Mouse (Mus musculus): ENCODE results near the gene 1700028P14Rik. TPM values are rescaled to one million over a fixed set of nuclear protein-coding genes. Genes with fewer than 3 reads are reported as not detected.

1700028P14Rik gene
- polyA plus RNA-seq, 1 experiment from 2014 or later, result not detected

DNA sequence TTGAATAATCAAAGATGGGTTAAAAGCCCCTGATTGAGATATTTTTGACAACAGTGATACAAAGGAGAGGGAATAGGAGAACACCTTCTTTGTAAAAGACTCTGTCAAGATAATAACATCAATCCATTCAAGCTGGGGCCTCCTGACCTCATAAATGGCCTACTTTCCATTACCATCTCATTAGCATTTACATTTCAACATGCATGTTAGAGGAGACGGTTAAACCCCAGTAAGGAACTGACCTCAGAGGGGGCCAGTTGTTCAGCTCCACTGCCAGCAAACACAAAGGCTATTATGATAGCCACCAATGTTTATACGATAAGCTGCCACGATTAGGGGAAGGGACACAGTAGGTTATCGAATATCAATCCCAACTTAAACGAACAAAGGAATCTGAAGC, 15.8 kb downstream of the 1700028P14Rik start:
- Histone ChIP-seq H3K27ac (replicated peaks) (no peak overlapping the region), H3K4me2 (replicated peaks; ENCODE audit: low read depth) (no peak overlapping the region), H3K9ac (ENCODE audit: low read length) (no peak overlapping the region), H3K27me3 (ENCODE audit: control insufficient read depth, insufficient read depth, low read length) (no peaks in the 10 kb centered on the region), H3K36me3 (ENCODE audit: control insufficient read depth, insufficient read depth, low read length) (no peaks in the 10 kb centered on the region), H3K4me3 (ENCODE audit: low read depth, low read length) (no peak overlapping the region), H3K4me1 (replicated peaks; ENCODE audit: control insufficient read depth, insufficient read depth) (no peaks in the 10 kb centered on the region), H3K9me3 (ENCODE audit: control insufficient read depth, low read length) (no peaks in the 10 kb centered on the region)
- DNase-seq (ENCODE audit: low spot score) (no peak), ATAC-seq (ENCODE audit: low FRiP score, low TSS enrichment) (no peak)
- TF ChIP-seq EP300 (optimal IDR thresholded peaks at IDR 0.05) (no peak), CTCF (IDR thresholded peaks at IDR 0.05; ENCODE audit: low read depth) (no peak)
- WGBS, result 58% methylated on average over 5 of the region's 5 CpGs

DNA sequence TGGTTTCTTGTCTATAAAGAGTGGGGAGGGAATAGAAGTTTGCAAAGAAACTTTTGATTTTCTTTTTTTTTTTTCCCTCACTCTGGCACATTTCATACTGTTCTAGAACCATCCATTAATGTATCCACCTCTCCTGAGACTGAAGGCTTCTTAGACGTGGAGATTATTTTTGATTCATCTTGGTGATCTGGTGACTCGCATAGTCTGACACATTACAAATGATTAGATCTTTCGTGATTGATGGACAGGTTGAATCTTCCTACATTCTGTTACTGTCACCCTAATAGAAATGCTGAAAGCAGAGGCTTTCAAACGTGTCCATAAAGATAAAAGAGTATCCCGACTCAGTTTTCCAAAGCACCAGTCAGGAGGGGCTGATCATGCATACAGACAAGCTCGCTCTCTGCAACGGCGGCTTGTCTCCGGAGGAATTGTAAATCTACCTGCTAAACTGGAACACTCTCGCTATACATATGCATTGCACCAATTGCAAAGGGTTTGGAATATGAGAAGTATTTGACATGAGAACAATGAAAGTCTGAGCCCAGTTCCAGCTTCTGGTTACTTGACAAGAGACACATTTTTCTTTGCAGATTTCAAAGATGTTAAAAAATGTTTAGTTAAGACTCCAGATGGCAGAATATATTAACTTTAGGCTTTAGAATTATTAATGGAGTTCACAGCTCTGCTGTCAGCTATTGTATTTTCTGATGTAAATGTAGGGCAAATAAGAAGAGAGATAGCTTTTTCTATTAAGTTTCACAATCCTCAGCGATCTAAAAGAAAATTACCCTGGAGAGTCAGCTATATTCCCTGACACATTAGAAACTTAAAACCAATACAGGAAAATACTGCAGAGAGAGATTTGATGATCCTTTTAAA, 20.8 kb downstream of the 1700028P14Rik start:
- no peak overlapping the region for H3K4me3 ChIP-seq (ENCODE audit: low read depth, low read length)
- H3K27ac ChIP-seq (replicated peaks), result no peak overlapping the region
- TF ChIP-seq EP300 (optimal IDR thresholded peaks at IDR 0.05) (no peak), CTCF (IDR thresholded peaks at IDR 0.05; ENCODE audit: low read depth) (no peak)
- no peak for DNase-seq (ENCODE audit: low spot score)
- 48% methylated on average over 11 of the region's 11 CpGs for WGBS
- H3K4me1 ChIP-seq (replicated peaks; ENCODE audit: control insufficient read depth, insufficient read depth), result no peaks in the 10 kb centered on the region
- H3K36me3 ChIP-seq (ENCODE audit: control insufficient read depth, insufficient read depth, low read length), result no peaks in the 10 kb centered on the region
- no peaks in the 10 kb centered on the region for H3K9me3 ChIP-seq (ENCODE audit: control insufficient read depth, low read length)
- no peak overlapping the region for H3K4me2 ChIP-seq (replicated peaks; ENCODE audit: low read depth)
- no peak for ATAC-seq (ENCODE audit: low FRiP score, low TSS enrichment)
- H3K9ac ChIP-seq (ENCODE audit: low read length), result no peak overlapping the region
- H3K27me3 ChIP-seq (ENCODE audit: control insufficient read depth, insufficient read depth, low read length), result no peaks in the 10 kb centered on the region

DNA sequence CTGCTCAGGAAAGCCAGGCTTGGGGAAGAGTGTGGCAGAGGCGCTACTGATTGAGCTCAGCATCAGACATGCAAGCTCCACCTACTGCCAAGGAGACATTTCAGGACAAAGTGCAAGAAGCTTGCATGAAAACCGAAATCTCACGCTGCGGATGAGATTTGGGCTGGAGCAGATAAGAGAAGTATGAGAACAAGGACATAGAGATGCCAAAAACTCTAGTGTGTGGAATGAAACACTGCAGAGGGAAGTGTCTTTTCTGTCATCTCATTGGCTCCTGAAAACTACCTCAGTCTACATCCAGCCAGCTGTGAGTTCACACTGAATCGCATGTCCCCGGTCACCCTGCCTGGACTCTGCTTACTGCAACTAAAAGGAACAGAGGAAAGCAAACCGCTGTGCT, 38.3 kb downstream of the 1700028P14Rik start:
- ATAC-seq (ENCODE audit: low FRiP score, low TSS enrichment) (no peak), DNase-seq (ENCODE audit: low spot score) (no peak)
- no peaks in the 10 kb centered on the region for H3K9me3 ChIP-seq (ENCODE audit: control insufficient read depth, low read length)
- H3K4me1 ChIP-seq (replicated peaks; ENCODE audit: control insufficient read depth, insufficient read depth), result no peaks in the 10 kb centered on the region
- no peak overlapping the region for H3K4me2 ChIP-seq (replicated peaks; ENCODE audit: low read depth)
- no peak overlapping the region for H3K4me3 ChIP-seq (ENCODE audit: low read depth, low read length)
- H3K27me3 ChIP-seq (ENCODE audit: control insufficient read depth, insufficient read depth, low read length), result no peaks in the 10 kb centered on the region
- H3K36me3 ChIP-seq (ENCODE audit: control insufficient read depth, insufficient read depth, low read length), result no peaks in the 10 kb centered on the region
- H3K27ac ChIP-seq (replicated peaks), result no peak overlapping the region
- TF ChIP-seq CTCF (IDR thresholded peaks at IDR 0.05; ENCODE audit: low read depth) (peak; percentile 14; the same call in 1 of the 2 replicates), EP300 (optimal IDR thresholded peaks at IDR 0.05) (no peak)
- H3K9ac ChIP-seq (ENCODE audit: low read length), result no peak overlapping the region
- 74% methylated on average over 7 of the region's 7 CpGs for WGBS

DNA sequence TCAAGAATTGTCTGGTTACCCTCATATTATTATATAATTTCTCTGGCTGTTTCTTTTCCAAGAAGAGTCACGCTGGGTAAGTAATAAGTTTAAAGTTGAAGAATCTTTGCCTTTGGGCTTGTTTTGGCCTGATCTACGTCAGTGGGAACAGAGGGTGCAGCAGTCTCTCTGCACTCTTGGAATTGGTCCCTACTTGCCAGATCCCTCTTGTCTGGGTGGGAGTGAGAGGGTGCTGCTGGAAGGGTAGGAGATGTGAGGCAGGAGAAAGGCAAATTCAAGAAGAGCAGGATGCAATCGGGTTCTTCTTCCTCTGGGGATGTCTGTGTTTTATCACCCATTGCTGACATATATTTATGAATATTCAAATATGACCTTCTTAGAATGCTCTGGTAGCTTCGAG, 42.9 kb downstream of the 1700028P14Rik start:
- 57% methylated on average over 4 of the region's 4 CpGs for WGBS
- no peaks in the 10 kb centered on the region for H3K4me1 ChIP-seq (replicated peaks; ENCODE audit: control insufficient read depth, insufficient read depth)
- H3K27ac ChIP-seq (replicated peaks), result no peak overlapping the region
- ATAC-seq (ENCODE audit: low FRiP score, low TSS enrichment), result no peak
- no peaks in the 10 kb centered on the region for H3K36me3 ChIP-seq (ENCODE audit: control insufficient read depth, insufficient read depth, low read length)
- H3K9ac ChIP-seq (ENCODE audit: low read length), result no peak overlapping the region
- H3K9me3 ChIP-seq (ENCODE audit: control insufficient read depth, low read length), result no peaks in the 10 kb centered on the region
- no peak overlapping the region for H3K4me2 ChIP-seq (replicated peaks; ENCODE audit: low read depth)
- TF ChIP-seq CTCF (IDR thresholded peaks at IDR 0.05; ENCODE audit: low read depth), result no peak
- no peak for TF ChIP-seq EP300 (optimal IDR thresholded peaks at IDR 0.05)
- H3K4me3 ChIP-seq (ENCODE audit: low read depth, low read length), result no peak overlapping the region
- H3K27me3 ChIP-seq (ENCODE audit: control insufficient read depth, insufficient read depth, low read length), result no peaks in the 10 kb centered on the region
- DNase-seq (ENCODE audit: low spot score), result no peak

DNA sequence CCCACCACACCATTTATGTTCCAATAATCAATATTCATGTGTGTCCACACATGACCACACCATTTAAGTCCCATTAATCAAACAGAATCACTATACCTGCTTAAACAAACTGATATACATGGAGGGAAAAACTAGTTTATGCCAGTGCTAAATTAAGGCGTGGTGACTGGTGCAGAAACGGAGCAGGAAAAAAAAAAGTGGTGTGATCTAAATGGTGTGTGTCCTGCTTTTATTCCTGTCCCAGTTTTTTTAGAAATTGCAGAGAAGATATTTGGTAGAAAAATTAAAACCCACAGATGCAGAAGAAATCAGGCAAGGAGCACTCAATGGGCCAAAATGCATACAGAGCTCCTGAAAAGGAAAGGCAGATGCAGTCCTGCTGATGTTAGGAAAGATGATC, 44.7 kb downstream of the 1700028P14Rik start:
- 66% methylated on average over 2 of the region's 2 CpGs for whole genome bisulfite sequencing
- Histone ChIP-seq H3K4me1 (replicated peaks; ENCODE audit: control insufficient read depth, insufficient read depth) (no peaks in the 10 kb centered on the region), H3K9me3 (ENCODE audit: control insufficient read depth, low read length) (no peaks in the 10 kb centered on the region), H3K9ac (ENCODE audit: low read length) (no peak overlapping the region), H3K4me2 (replicated peaks; ENCODE audit: low read depth) (no peak overlapping the region), H3K27ac (replicated peaks) (no peak overlapping the region), H3K27me3 (ENCODE audit: control insufficient read depth, insufficient read depth, low read length) (no peaks in the 10 kb centered on the region), H3K4me3 (ENCODE audit: low read depth, low read length) (no peak overlapping the region), H3K36me3 (ENCODE audit: control insufficient read depth, insufficient read depth, low read length) (no peaks in the 10 kb centered on the region)
- ATAC-seq (ENCODE audit: low FRiP score, low TSS enrichment) (no peak), DNase-seq (ENCODE audit: low spot score) (no peak)
- TF ChIP-seq CTCF (IDR thresholded peaks at IDR 0.05; ENCODE audit: low read depth), result no peak
- no peak for TF ChIP-seq EP300 (optimal IDR thresholded peaks at IDR 0.05)

DNA sequence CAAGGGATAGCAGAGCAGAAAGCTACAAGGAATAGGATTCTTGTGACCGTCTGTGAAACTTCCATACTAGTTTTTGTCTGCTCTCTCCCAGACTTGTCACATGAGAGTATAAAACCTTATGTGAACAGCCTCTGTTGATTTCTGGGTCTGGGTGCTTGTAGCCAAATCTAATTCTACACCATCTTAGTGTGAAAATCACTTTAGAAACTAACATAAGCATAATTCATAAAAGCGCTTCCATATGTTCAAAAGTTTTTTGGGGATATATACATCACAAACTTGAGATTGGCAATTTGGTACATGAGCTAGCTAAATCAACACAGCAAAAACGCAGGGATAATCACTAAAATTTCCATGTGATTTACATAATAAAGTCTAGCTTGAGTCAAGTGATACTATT, 57.7 kb downstream of the 1700028P14Rik start:
- H3K4me1 ChIP-seq (replicated peaks; ENCODE audit: control insufficient read depth, insufficient read depth), result no peaks in the 10 kb centered on the region
- WGBS, result 81% methylated on average over 3 of the region's 3 CpGs

More for the DNA sequence above, 57.7 kb downstream of the 1700028P14Rik start:
- DNase-seq (ENCODE audit: low spot score), result no peak
- Histone ChIP-seq H3K4me2 (replicated peaks; ENCODE audit: low read depth) (no peak overlapping the region), H3K27me3 (ENCODE audit: control insufficient read depth, insufficient read depth, low read length) (no peaks in the 10 kb centered on the region), H3K4me3 (ENCODE audit: low read depth, low read length) (no peak overlapping the region), H3K9ac (ENCODE audit: low read length) (no peak overlapping the region), H3K36me3 (ENCODE audit: control insufficient read depth, insufficient read depth, low read length) (no peaks in the 10 kb centered on the region), H3K9me3 (ENCODE audit: control insufficient read depth, low read length) (no peaks in the 10 kb centered on the region), H3K27ac (replicated peaks) (no peak overlapping the region)
- TF ChIP-seq EP300 (optimal IDR thresholded peaks at IDR 0.05) (no peak), CTCF (IDR thresholded peaks at IDR 0.05; ENCODE audit: low read depth) (no peak)
- ATAC-seq (ENCODE audit: low FRiP score, low TSS enrichment), result no peak

All from stomach, postnatal 0 days (tissue).